Mouse (Mus musculus) gonadal fat pad, adult 2 months (tissue): Measurements from ENCODE around the gene Olfr1229. TPM values are rescaled to one million over a fixed set of nuclear protein-coding genes. Genes with fewer than 3 reads are reported as not detected.

ENCODE experiments used
- DNase-seq: peaks from one replicate; pipeline ENCODE4 v3.0.0-alpha.2; 2012; ENCODE audit warnings: low read depth
- polyA plus RNA-seq: library from polyadenylated mRNA; depleted of rRNA; stranded (reverse); fragments of >200 nt; gene quantifications from 2 replicates; pipeline ENCODE4 v1.2.3, GENCODE M21; 2012; rRNA removed

The Olfr1229 gene
- not detected in 2 replicates for polyA plus RNA-seq

GRCm38 (mm10) chr2:89287914-89288313 is at the start of gene Olfr1229:
TSS of gene Olfr1229 (minus strand) at chr2:89288014.
- no peak for DNase-seq

- no peak for DNase-seq
These were observed 41.8 kb upstream of the Olfr1229 start, which contains the start of gene Olfr1232 for GRCm38 (mm10) chr2:89329575-89329974. TSS of gene Olfr1232 (minus strand) at chr2:89329675.

GRCm38 (mm10) chr2:89306974-89307373 is 19.2 kb upstream of the Olfr1229 start, which contains the start of gene Olfr1231:
TSS of gene Olfr1231 (minus strand) at chr2:89307074.
- no peak for DNase-seq

- no peak for DNase-seq
These were observed 9.4 kb upstream of the Olfr1229 start, which contains the start of gene Olfr1230 for GRCm38 (mm10) chr2:89297168-89297567. TSS of gene Olfr1230 (minus strand) at chr2:89297268.

- no peak for DNase-seq
These were observed 33.9 kb downstream of the Olfr1229 start, which contains the start of gene Olfr1228 for GRCm38 (mm10) chr2:89253962-89254361. TSS of gene Olfr1228 (minus strand) at chr2:89254062.

Other genes with a start within 250 kb of the Olfr1229 start
- not detected in 2 replicates for gene Olfr1218, start 226.8 kb downstream of the Olfr1229 start, polyA plus RNA-seq
- not detected in 2 replicates for gene Olfr1219, start 204.5 kb downstream of the Olfr1229 start, polyA plus RNA-seq
- not detected in 2 replicates for gene Olfr1220, start 181.2 kb downstream of the Olfr1229 start, polyA plus RNA-seq
- gene Olfr1221, start 170.7 kb downstream of the Olfr1229 start, polyA plus RNA-seq, result not detected in 2 replicates
- not detected in 2 replicates for gene Olfr1222, start 155.0 kb downstream of the Olfr1229 start, polyA plus RNA-seq
- gene Olfr1223, start 136.5 kb downstream of the Olfr1229 start, polyA plus RNA-seq, result not detected in 2 replicates
- not detected in 2 replicates for gene Olfr1224-ps1, start 123.9 kb downstream of the Olfr1229 start, polyA plus RNA-seq
- not detected in 2 replicates for gene Olfr1225, start 113.3 kb downstream of the Olfr1229 start, polyA plus RNA-seq
- not detected in 2 replicates for gene Olfr1226, start 88.0 kb downstream of the Olfr1229 start, polyA plus RNA-seq
- not detected in 2 replicates for gene Olfr1228, start 34.0 kb downstream of the Olfr1229 start, polyA plus RNA-seq
- not detected in 2 replicates for gene Olfr1230, start 9.3 kb upstream of the Olfr1229 start, polyA plus RNA-seq
- gene Olfr1231, start 19.1 kb upstream of the Olfr1229 start, polyA plus RNA-seq, result not detected in 2 replicates
- gene Olfr1232, start 41.7 kb upstream of the Olfr1229 start, polyA plus RNA-seq, result not detected in 2 replicates
- not detected in 2 replicates for gene Olfr1233, start 54.4 kb upstream of the Olfr1229 start, polyA plus RNA-seq
- not detected in 2 replicates for gene Olfr1234, start 76.9 kb upstream of the Olfr1229 start, polyA plus RNA-seq
- gene Olfr1238, start 121.7 kb upstream of the Olfr1229 start, polyA plus RNA-seq, result not detected in 2 replicates
- gene Olfr1239, start 132.4 kb upstream of the Olfr1229 start, polyA plus RNA-seq, result not detected in 2 replicates
- gene Olfr1240, start 155.0 kb upstream of the Olfr1229 start, polyA plus RNA-seq, result not detected in 2 replicates
- gene Olfr1241, start 199.1 kb upstream of the Olfr1229 start, polyA plus RNA-seq, result not detected in 2 replicates
- gene Olfr1242, start 210.3 kb upstream of the Olfr1229 start, polyA plus RNA-seq, result not detected in 2 replicates
- gene Olfr1243, start 243.5 kb upstream of the Olfr1229 start, polyA plus RNA-seq, result not detected in 2 replicates